Mouse (Mus musculus): ENCODE measurements around the gene Gm28053.
"Not testable (repeated sequence)": the region's sequence is repeated elsewhere in the genome, so short reads cannot be mapped to it uniquely, and the experiment has no call there.

The Gm28053 gene

DNA sequence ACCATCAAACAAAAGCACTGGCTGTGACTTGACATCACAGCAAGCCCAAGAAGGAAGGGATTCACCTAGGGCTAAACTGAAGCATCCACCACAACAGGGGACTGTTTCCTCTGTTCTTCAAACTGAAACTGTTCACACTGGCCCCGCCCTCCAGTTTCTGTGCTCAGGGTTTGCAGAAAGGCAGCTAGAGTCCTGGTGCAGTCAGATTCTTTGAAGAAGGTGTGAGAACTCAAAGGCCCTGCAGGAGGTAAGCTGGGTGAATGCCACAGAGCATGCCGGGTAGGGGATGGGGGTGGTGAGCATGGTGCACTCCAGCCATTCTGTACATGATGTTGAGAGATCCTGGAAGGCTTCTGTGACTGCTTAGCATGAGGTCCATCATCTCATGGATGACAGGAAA, at the start of gene Gm28053, which contains the start of gene Gimap7:
TSS of gene Gm28053 (plus strand) at position 153 of the 400 bp plus-strand sequence.
TSS of gene Gimap7 (plus strand) at position 167 of the 400 bp plus-strand sequence.
- no peak for DNase-seq

DNA sequence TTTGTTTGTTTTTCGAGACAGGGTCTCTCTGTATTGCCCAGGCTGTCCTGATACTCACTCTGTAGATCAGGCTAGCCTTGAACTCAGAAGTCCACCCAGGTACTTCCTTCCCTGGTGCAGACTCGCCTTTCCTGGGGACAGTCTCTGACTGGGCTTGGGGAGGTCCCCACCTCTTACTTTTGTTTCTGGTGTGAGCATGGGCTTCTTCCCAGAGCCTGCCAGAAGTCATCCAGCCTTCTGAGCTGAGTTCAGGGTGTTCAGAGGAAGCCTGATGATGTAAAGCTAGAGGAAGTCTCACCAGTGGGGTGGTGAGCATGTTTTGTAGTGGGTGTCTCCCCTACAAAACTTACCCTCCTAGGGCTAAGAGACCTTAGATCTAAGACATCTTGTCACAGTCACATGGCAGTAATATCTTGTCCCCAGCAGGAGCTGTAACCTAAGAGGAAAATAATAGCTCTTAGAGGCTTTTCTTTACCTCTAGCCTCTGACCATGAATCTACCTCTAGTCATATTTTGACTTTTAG, 48.9 kb upstream of the Gm28053 start:
- no peak for DNase-seq

DNA sequence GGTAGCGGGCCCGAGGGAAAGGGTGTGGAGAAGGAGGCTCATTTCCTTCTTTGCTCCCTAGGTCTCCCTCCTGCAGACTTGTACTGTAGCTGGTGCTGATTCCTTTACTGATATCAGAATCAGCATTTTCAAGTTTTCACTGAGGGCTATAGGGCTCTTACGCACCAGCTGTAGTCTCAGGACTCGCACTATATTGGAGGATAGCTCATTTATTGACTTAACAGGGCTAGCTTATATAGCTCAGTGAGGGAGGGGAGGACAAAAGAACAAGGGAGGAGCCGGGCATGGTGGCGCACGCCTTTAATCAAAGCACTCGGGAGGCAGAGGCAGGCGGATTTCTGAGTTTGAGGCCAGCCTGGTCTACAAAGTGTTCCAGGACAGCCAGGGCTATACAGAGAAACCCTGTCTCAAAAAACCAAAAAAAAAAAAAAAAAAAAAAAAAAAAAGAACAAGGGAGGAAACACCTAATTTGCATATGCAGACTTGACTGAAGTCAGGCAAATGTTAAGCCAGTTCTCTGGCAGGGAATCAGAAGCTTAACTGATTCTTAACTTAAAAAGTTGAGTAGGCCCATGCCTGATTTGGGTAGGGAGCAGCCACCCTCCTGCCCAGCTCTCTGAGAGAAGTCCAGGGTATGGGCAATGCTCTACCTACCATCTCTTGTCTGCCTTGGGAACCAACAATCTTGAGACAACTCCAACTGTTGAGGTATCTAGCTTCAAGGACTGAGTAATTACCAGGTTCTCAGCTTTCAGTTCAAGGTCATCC, 43.9 kb upstream of the Gm28053 start:
- no peak for DNase-seq

DNA sequence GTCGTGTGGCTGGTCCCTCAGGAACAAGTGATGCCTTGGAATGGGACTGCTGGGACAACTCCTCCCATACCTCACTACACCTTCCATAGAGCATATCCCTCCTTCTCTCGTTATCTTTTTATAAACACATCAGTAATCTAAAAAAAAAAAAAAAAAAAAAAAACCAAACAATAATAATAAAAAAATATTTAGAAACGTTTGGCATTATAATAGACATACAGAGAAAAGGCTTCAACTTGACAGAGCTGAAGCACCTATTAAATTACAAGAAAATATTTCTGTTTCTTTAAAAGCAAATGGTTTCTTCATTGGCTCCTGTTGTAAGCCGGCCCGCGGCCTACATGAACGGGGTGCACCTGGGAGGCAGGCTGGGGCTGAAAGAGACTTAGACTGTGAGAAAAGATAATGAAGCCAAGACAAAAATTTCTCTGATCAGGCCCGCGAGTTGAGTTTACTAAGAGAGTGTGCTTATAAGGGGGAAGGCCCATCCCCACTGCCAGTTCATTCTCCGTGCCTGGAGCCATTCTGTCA, 42.9 kb upstream of the Gm28053 start:
- DNase-seq, result no peak

DNA sequence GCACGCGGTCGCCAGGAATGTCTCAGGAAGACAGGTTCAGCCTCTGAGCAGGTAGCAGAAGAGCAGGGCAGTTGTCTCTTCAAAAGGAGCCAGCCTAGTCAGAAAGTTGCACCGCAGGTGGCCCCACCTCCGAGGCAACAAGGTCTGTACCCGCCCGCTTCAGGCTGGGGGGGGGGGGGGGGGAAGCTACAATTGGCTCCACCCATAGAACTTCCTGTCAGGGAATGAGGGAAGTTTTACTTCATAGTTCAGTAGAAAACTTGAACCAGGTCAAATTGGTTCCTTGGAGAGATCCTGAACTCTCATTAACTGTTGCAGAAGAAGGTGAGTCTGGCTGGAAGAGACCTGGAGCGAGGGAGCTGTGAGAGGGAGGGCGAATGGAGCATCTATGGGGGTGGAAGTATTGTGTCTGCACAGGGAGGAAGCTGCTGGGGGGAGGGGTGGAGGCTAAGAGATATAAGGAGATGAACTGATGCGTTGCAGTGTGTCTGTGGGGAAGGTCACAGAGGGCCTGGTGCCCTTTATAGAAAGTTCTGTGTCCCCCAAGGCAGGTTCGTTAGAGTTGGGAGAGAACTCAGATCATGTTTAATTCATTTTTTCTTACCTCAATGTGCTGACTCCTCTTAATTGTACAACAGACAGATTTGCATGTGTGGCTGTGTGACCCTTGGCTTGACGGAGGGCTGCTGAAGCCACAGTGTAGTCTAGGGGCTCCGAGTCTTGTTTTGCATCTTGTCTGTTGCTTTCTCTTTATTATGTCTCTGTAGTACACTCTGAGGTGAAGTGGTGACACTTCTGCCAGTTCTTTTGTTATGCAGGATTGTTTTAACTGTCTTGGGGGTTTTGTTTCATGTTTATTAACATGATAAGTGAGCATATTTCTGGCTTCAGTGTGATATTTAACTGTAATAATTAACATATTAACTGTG, 42.2 kb upstream of the Gm28053 start, which contains the start of gene Gimap9:
TSS of gene Gimap9 (plus strand) at position 199 of the 929 bp plus-strand sequence.
- DNase-seq, result no peak

DNA sequence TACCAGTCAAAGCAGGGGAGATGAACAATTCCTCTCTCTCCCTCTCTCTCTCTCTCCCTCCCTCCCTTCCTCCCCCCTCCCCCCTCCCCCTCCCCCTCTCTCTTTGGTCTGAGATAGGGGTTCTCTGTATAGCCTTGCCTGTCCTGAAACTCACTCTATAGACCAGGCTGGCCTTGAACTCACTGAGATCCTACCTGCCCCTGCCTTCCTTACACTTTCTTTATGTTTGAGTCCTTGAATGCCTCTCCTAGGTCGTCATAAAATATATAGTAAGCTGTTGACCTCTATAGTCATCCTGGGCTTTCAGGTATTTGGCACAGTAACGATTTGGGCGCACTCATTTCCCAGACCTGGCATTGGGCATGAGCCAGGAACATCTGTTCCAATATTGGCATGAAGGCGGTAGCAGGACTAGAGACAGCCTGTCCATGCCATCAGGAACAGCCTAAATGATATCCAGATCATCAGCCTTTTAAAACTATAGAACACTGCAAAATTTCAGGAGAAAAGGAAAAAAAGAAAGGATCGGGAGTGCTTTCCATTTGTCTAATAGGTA, 41.5 kb upstream of the Gm28053 start:
- DNase-seq, result no peak

DNA sequence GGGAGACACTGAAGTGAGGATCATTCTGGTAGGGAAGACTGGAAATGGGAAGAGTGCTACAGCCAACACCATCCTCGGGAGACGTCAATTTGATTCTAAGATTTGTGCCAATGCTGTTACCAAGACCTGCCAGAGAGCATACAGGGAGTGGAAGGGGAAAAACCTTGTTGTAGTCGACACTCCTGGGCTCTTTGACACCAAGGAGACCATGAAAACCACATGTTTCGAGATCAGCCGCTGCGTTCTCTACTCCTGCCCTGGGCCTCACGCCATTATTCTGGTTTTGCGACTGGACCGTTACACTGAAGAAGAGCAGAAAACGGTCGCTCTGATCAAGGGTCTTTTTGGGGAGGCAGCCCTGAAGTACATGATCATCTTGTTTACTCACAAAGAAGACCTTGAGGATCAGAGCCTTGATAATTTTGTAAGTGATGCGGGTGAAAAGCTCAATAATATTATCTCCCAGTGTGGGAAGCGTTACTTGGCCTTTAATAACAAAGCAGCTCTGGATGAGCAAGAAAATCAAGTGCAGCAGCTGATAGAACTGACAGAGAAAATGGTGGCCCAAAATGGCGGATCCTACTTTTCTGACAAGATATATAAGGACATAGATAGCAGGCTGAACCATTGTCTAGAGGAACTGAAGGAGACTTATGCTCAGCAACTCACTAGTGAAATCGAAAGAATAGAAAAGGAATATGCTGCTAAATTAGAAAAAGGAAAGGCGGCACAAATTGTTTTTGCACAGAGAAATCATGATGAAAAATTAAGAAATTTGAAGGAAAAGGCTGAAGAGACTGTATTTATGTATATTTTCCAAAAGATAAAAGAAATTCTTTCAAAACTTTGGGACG, 40.7 kb upstream of the Gm28053 start:
- no peak for DNase-seq

DNA sequence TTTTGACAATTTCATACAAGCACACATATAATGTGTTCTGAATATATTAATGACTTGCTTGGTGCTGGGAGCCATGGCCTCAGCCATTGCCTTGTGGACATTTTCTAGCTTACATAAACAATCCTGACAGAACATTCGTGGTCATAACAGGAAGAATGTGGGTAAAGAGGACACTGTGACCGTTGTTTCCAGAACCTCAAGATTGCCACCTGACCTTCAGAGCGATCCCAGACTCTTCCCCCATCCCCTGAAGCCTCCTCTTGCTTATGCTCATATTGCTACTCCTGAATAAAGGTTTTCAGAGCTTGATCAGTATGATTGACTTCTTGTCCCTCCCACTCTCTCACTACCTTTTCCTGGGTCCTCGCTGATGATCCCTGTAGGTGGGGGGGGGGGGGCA, 40.0 kb upstream of the Gm28053 start:
- no peak for DNase-seq

DNA sequence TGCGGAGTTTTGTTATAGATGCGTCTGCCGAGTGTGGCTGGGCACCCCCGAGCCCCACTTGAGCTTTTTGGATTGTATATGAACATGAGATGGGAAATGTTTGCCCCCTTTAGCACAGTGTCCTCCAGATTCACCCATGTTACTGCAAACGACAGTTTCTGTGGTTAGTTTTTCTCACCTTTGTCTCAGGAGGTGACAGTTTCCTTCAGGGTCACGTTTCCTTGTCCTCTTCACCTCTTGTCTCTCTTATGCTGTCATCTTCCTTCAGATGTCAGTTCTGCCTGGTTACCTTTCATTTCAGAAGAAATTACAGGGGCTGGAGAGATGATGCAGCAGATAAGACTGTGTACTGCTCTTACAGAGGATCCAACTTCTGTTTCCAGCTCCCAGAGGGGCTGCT, 38.7 kb upstream of the Gm28053 start:
- no peak for DNase-seq

DNA sequence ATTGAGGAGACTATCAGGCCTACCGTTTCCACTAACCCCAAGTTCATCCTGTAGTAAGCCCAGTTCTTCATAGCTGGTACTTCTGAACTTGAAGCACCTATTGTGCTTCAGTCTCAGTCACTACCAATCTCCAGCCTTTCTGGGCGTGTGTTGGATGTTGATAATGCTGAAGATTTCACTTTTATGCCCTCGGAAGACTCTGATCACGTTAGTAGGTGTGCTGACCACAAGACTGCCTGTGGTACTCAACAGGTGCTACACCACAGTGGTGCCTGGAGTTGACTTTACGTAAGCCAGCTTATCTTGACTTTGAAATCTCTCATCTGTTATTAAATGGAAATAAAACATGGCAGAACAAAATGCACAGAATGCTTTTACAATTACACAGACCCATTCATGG, 38.0 kb upstream of the Gm28053 start:
- no peak for DNase-seq

DNA sequence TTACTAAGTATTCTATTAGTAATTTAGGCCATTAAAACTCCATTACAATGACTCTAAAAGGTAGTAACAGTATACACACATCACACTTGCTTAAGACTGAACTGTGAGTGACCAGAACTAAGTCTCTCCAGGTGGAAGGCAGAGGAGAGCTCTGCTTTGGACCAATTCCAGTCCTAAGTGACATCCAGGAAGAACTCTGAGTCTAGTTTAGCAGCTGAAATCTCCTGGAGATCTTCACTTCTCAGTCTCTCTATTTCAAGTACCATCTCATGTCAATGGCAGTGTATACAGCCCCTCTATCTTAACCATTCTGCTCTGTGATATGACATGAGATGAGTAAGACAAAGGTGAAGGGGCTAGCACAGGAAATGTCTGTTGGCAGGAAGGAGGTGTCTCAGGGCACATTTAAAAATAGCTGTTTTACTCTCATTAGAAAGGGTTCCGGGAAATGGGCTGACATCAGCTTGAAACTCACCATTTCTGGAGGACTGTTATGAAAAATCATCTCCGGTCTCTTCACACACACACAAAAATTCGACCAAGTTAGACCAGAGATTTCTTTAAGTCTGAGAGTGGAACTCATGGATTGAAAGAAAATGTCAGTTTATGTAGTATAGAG, 36.8 kb upstream of the Gm28053 start:
- no peak for DNase-seq

DNA sequence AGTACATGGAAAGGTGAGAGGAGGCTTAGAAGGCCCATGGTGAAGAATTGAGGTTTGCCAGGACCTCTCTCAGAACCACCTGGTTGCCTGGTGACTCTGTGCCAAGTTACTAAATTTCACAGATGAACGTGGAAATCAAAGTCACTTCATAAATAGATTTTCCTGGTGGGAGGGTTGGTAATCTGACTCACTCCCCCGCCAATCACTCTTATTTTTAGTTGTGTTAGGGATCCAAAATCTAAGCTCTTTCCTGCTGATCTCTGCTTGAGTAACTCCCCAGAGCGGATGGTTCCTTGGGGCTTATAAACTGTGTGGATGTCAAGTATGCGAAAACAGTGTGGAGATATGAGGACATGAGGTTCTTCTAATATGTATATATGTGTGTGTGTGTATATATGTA, 36.1 kb upstream of the Gm28053 start:
- no peak for DNase-seq

DNA sequence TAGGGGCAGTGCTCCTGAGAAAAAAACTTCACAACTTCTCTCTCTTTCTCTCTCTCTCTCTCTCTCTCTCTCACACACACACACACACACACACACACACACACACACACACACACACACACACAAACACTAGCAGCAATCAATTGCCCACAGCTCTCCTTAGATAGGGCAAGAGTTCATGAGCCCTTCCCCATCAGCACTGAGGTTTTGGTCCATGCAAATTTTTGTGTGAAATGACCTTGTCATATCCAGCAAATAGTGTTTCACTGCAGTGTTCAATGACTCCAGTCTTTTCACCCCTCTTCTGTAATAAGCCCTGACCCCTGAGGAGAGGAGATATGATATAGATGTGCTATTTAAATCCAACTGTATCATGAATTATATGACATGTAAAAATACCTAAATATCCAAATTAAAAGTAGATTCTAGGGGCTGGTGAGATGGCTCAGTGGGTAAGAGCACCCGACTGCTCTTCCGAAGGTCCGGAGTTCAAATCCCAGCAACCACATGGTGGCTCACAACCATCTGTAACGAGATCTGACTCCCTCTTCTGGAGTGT, 35.1 kb upstream of the Gm28053 start:
- not testable (repeated sequence) for DNase-seq

DNA sequence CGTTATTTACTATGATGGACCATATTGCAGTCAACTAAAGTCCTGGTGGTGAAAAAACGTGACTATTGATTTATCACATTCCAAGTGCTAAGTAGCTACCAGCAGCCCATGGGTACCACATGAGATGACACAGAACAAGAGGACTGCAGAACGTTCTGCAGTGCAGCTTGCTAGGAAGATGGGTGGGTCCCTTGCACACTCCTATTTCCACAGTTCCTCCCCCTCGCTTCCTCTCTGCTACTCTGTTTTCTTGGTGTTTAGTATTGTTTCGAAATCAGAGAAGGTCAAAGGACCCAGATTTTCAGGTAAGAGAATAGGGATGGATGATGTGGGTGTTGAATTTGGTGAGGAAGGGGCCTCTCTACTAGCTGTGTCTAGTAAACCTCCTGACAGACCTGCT, 34.1 kb upstream of the Gm28053 start, which contains the start of gene Gimap4:
TSS of gene Gimap4 (plus strand) at position 231 of the 400 bp plus-strand sequence.
- DNase-seq, result no peak

DNA sequence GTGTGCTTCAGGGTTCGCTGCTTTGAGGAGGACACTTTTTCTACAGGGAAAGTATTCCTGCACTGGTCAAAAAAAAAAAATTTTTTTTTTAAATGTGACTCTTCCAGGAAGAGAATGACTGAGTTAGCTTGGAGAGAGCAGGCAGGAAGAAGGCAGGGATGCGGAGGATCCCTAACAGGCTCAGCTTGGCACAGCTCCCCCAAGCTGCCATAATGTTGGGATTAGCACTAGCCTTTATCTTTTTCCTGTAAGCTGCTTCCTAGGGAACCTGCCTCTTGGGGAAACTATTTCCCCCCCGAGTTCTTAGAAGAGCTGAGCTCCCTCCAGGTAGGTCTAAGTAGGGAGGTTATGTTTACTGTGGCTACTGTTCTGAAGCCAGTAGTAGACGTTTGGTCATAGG, 33.6 kb upstream of the Gm28053 start:
- DNase-seq, result no peak

DNA sequence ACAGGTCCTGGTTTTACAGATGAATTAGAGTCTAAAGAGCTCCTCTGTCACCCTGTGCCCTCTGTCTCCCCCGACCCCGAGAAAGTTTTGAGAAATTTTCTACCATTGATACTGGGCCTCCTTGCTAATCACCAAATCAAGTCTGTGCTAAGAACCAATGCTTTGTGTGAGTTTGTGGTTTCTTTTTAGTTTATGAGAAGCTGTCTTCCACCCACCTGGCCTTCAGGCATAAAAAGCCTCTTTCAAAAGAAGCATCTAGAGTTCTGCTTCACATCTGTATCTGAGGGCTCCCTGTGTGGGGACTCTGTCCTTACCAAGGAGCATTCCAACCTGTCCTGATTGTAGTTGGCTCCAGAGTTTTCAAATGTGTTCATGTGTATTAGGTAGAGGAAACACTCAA, 33.2 kb upstream of the Gm28053 start:
- no peak for DNase-seq

DNA sequence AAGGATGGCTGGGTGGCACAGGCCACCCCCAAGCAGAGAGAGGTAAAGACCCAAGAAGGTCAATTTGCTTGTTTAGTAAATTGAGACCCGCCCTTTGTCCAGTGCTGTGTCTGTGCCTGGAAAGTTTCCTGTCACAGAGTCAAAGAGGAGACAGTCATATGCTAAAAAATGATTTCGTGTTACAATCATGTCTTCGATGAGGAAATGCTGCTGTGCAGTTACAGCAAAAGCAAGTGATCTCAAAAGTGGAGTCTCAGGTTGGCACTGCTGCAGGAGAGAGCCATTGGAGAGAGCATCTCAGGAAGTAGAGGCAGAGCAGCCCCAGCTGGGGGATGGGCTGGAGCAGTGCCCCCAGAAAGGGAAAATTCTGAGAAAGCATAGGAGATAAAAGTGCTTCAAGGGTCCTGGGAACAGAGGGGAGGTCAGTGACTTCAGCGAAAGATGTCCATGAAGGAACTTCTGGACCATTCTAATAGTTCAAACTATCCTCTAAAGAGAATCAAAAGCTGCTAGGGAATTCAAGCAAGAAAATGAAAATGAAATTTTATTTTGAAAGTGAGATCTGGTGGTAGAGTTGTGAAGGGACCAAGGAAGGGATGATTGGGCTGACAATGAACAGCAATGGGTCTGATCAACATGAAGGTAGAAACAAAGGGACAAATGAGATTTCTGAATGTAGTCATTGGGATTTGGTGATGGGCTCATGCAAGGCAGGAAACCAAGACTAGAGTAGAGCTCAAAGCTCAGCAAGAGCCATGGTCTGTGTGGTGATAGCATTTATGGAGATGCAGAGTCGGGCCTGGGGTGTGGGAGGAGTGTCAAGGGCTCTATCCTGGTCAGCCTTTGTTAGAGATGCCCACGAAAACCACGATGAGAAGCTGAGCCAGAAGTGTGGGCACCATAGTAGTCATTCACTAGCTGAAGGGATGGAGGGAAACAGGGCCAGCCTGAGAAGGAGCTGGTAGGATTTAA, 32.4 kb upstream of the Gm28053 start:
- DNase-seq, result no peak

DNA sequence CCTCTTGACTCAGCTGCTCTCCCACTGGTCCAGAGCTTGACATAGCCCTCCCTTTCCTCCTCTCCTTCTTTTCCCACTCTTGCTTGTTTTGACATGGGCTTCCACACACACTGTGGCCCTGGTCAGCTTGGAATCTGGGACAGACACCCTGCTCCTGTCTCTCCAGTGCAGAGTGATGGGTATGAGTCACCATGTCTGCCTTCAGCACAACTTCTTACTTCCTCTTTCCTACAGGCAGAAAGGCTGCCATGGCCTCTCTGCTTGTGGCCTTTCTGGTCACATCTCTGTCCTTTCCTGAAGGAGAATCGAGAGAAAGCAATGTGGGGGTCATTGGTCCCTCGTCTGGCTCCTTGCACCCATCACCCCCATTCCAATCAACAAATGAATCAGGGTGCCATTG, 31.3 kb upstream of the Gm28053 start:
- DNase-seq, result no peak

DNA sequence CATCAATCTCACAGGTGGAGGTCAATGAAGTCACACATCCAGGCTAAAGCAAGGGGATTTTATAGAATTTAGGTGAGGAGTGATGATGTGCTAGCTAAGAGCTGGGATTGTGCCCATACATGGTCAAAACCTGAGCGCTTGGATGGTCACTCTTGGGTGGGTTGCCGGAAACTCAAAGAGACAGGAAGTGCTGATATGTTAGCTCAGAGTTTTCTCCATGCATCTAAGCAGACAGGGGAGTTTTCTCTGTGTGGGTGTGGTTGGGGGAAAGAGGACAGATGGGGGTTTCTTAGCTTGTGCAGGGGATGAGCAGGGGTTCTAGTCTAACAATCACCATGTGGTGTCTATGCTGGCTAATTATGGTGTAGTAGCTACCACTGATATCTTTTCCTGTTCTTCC, 29.1 kb upstream of the Gm28053 start:
- no peak for DNase-seq

DNA sequence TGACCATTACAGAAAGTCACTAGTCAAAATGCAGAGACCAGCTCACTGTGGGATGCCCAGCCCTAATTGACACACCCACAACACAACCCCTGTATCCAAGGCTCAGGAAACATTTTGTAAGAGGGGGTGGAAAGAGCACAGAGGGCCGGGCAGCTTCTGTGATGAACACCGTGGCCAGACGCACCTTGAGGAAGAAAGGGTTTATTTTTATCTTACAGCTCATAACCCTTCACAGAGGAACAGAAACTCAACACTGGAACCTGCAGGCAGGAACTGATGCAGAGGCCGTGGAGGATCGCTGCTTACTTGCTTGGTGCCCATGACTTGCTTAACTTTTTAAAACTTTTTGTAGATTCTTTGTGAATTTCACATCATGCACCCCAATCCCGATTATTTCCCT, 25.4 kb upstream of the Gm28053 start:
- no peak for DNase-seq
